Mouse (Mus musculus) bone marrow macrophage, adult 2 months (primary cell): ENCODE data around the gene Tmem205. TPM values are rescaled to one million over a fixed set of nuclear protein-coding genes. Genes with fewer than 3 reads are reported as not detected.
A peak's percentile ranks its signal among the peaks of the same experiment; 100 is the strongest.

Experiments used
- H3K27ac ChIP-seq: 2 replicates; pipeline ENCODE4 v1.5.1; 2012; ENCODE audit warnings: low read depth, low read length; ENCODE audit not compliant: insufficient read depth
- H3K4me1 ChIP-seq: 2 replicates; pipeline ENCODE4 v1.6.1; 2012; ENCODE audit warnings: low read length; ENCODE audit not compliant: control insufficient read depth, insufficient read depth
- H3K4me3 ChIP-seq: 2 replicates; pipeline ENCODE4 v1.5.1; 2012; ENCODE audit warnings: mild to moderate bottlenecking, low read length, moderate library complexity; ENCODE audit not compliant: insufficient read depth
- CTCF ChIP-seq: IDR thresholded peaks from 2 replicates; pipeline ENCODE4 v1.5.1; 2012; ENCODE audit warnings: low read depth, mild to moderate bottlenecking, low read length, moderate library complexity
- POLR2A ChIP-seq: IDR thresholded peaks from 2 replicates; pipeline ENCODE4 v1.6.1; 2012; ENCODE audit warnings: mild to moderate bottlenecking, low read depth, low read length, borderline replicate concordance
- polyA plus RNA-seq: library from polyadenylated mRNA; stranded (reverse); fragments of >200 nt; gene quantifications from 2 replicates; pipeline ENCODE4 v1.2.4, GENCODE M21; 2012; ENCODE audit not compliant: missing spikeins, insufficient read depth, insufficient read length

The Tmem205 gene
- polyA plus RNA-seq, 1 experiment, result 57.2 TPM

GRCm38 (mm10) chr9:21948146-21948545, 20.8 kb upstream of the Tmem205 start:
- H3K4me3 ChIP-seq, result no peak overlapping the region
- H3K27ac ChIP-seq, result no peak overlapping the region
- TF ChIP-seq POLR2A, result no peak
- no peak for TF ChIP-seq CTCF
- no peaks in the 10 kb centered on the region for H3K4me1 ChIP-seq

GRCm38 (mm10) chr9:21947540-21948130, 20.3 kb upstream of the Tmem205 start:
- Histone ChIP-seq H3K4me1 (no peaks in the 10 kb centered on the region), H3K4me3 (no peak overlapping the region), H3K27ac (no peak overlapping the region)
- TF ChIP-seq POLR2A (no peak), CTCF (no peak)

- no peak for TF ChIP-seq POLR2A
- no peak for TF ChIP-seq CTCF
- no peak overlapping the region for H3K4me3 ChIP-seq
- no peak overlapping the region for H3K27ac ChIP-seq
- no peaks in the 10 kb centered on the region for H3K4me1 ChIP-seq
Observed at GRCm38 (mm10) chr9:21944267-21944666, 16.9 kb upstream of the Tmem205 start.

- Histone ChIP-seq H3K4me1 (no peaks in the 10 kb centered on the region), H3K4me3 (no peak overlapping the region), H3K27ac (no peak overlapping the region)
- TF ChIP-seq POLR2A (no peak), CTCF (no peak)
Observed at GRCm38 (mm10) chr9:21943638-21944037, 16.3 kb upstream of the Tmem205 start.

GRCm38 (mm10) chr9:21943046-21943445, 15.7 kb upstream of the Tmem205 start:
- no peaks in the 10 kb centered on the region for H3K4me1 ChIP-seq
- TF ChIP-seq CTCF (no peak), POLR2A (no peak)
- H3K4me3 ChIP-seq, result no peak overlapping the region
- H3K27ac ChIP-seq, result no peak overlapping the region

GRCm38 (mm10) chr9:21938234-21938855, 11.0 kb upstream of the Tmem205 start:
- Histone ChIP-seq H3K4me1 (0 out of 2 replicates have a peak, but pooled peaks cover 3% of the 10 kb centered on the region), H3K4me3 (no peak overlapping the region), H3K27ac (no peak overlapping the region)
- TF ChIP-seq POLR2A (no peak), CTCF (no peak)

GRCm38 (mm10) chr9:21937711-21938175, 10.4 kb upstream of the Tmem205 start:
- Histone ChIP-seq H3K4me1 (0 out of 2 replicates have a peak, but pooled peaks cover 3% of the 10 kb centered on the region), H3K4me3 (no peak overlapping the region)

GRCm38 (mm10) chr9:21936692-21937570, 9.6 kb upstream of the Tmem205 start, which contains the start of gene Plppr2:
Plppr2 (plus strand) TSS chr9:21937033.
- TF ChIP-seq POLR2A (no peak), CTCF (no peak)
- Histone ChIP-seq H3K27ac (no peak within 1 kb of the TSS), H3K4me3 (peak within 1 kb of the TSS; percentile 64), H3K4me1 (0 out of 2 replicates have a peak, but pooled peaks cover 3% of the 10 kb centered on the region)

More at GRCm38 (mm10) chr9:21937711-21938175, 10.4 kb upstream of the Tmem205 start:
- TF ChIP-seq POLR2A (no peak), CTCF (no peak)
- no peak overlapping the region for H3K27ac ChIP-seq

GRCm38 (mm10) chr9:21935466-21936131, 8.2 kb upstream of the Tmem205 start:
- Histone ChIP-seq H3K4me3 (no peak overlapping the region), H3K27ac (no peak overlapping the region), H3K4me1 (0 out of 2 replicates have a peak, but pooled peaks cover 3% of the 10 kb centered on the region)
- no peak for TF ChIP-seq POLR2A
- no peak for TF ChIP-seq CTCF
